Mouse (Mus musculus) kidney, postnatal 0 days (tissue): ENCODE data around the gene Pigv. TPM values are rescaled to one million over a fixed set of nuclear protein-coding genes. Genes with fewer than 3 reads are reported as not detected.

Experiments
- ATAC-seq: fragments of 200-750 bp; cut with Nextera tagmentation; replicated peaks from 2 replicates; pipeline ENCODE4 v1.8.0; 2017; ENCODE audit warnings: low read depth, moderate number of reproducible peaks, moderate TSS enrichment, moderate library complexity; ENCODE audit not compliant: low FRiP score
- DNase-seq: peaks from one replicate; pipeline ENCODE4 v3.0.0-alpha.2; 2016; ENCODE audit warnings: low spot score
- H3K27ac ChIP-seq: fragments of 300-500 bp; sonication (generic); 2 replicates; pipeline ENCODE4 v1.5.1; 2014; ENCODE audit warnings: mild to moderate bottlenecking
- H3K27me3 ChIP-seq: fragments of 300-500 bp; sonication (generic); 2 replicates; pipeline ENCODE4 v1.6.1; 2014; ENCODE audit warnings: low read length, mixed read lengths; ENCODE audit not compliant: insufficient read depth
- H3K36me3 ChIP-seq: fragments of 300-500 bp; sonication (generic); 2 replicates; pipeline ENCODE4 v1.6.1; 2014; ENCODE audit warnings: low read length, mixed read lengths; ENCODE audit not compliant: insufficient read depth
- H3K4me1 ChIP-seq: fragments of 300-500 bp; sonication (generic); replicated peaks from 2 replicates; pipeline ENCODE4 v1.6.1; 2014; ENCODE audit warnings: antibody characterized with exemption, low read length, mixed read lengths; ENCODE audit not compliant: insufficient read depth
- H3K4me2 ChIP-seq: fragments of 300-500 bp; sonication (generic); 2 replicates; pipeline ENCODE4 v1.6.1; 2014; ENCODE audit warnings: mild to moderate bottlenecking, low read length, moderate library complexity, mixed read lengths
- H3K4me3 ChIP-seq: fragments of 300-500 bp; sonication (generic); replicated peaks from 2 replicates; pipeline ENCODE4 v1.5.1; 2014; ENCODE audit warnings: low read depth, low read length
- H3K9ac ChIP-seq: fragments of 300-500 bp; sonication (generic); 2 replicates; pipeline ENCODE4 v1.6.1; 2014; ENCODE audit warnings: low read depth, low read length
- H3K9me3 ChIP-seq: fragments of 300-500 bp; sonication (generic); replicated peaks from 2 replicates; pipeline ENCODE4 v1.6.1; 2016; ENCODE audit warnings: low read length, inconsistent platforms, mixed read lengths
- CTCF ChIP-seq: IDR thresholded peaks from 2 replicates; pipeline ENCODE4 v1.5.1; 2016; ENCODE audit warnings: antibody characterized with exemption, low read depth, mild to moderate bottlenecking, moderate library complexity
- WGBS: fragments of 180-500 bp; shearing (Covaris S2); extraction: QIAGEN DNeasy Blood & Tissue Kit; methylation state at CpG from one replicate; pipeline ENCODE4 v1.1.7; 2014; 5-methylcytosine and 5-hydroxymethylcytosine counted together
- polyA plus RNA-seq: library from polyadenylated mRNA; unstranded; fragments of >200 nt; fragmentation: Nextera tagmentation; extraction: Ambion mirVana; gene quantifications from 2 replicates; pipeline ENCODE4 v1.2.1, GENCODE M21; 2015

Pigv gene
- polyA plus RNA-seq, 1 experiment from 2014 or later, result 19.1 TPM

- Histone ChIP-seq H3K9me3 (no peaks in the 10 kb centered on the region), H3K4me1 (0 out of 2 replicates have a peak, but pooled peaks cover 7% of the 10 kb centered on the region), H3K36me3 (peaks cover 86% of the 10 kb centered on the region), H3K27ac (no peak overlapping the region), H3K27me3 (no peaks in the 10 kb centered on the region), H3K4me2 (no peak overlapping the region), H3K4me3 (no peak overlapping the region), H3K9ac (no peak overlapping the region)
- ATAC-seq (no peak), DNase-seq (no peak)
- no peak for TF ChIP-seq CTCF
- WGBS, result 82% methylated on average over 5 of the region's 5 CpGs
Observed at GRCm38 (mm10) chr4:133687126-133687525, 14.7 kb upstream of the Pigv start.

- H3K9me3 ChIP-seq, result no peaks in the 10 kb centered on the region
- no peak for TF ChIP-seq CTCF
- no peak for DNase-seq
Observed at GRCm38 (mm10) chr4:133686512-133686911, 14.1 kb upstream of the Pigv start.

GRCm38 (mm10) chr4:133680206-133680786, 7.8 kb upstream of the Pigv start:
- Histone ChIP-seq H3K4me3 (no peak overlapping the region), H3K9ac (no peak overlapping the region), H3K36me3 (peaks cover 50% of the 10 kb centered on the region), H3K4me1 (peaks cover 14% of the 10 kb centered on the region), H3K9me3 (no peaks in the 10 kb centered on the region), H3K27ac (no peak overlapping the region), H3K4me2 (no peak overlapping the region), H3K27me3 (no peaks in the 10 kb centered on the region)
- 84% methylated on average over 14 of the region's 14 CpGs for WGBS
- no peak for TF ChIP-seq CTCF
- ATAC-seq, result no peak
- DNase-seq, result no peak

More at GRCm38 (mm10) chr4:133686512-133686911, 14.1 kb upstream of the Pigv start:
- Histone ChIP-seq H3K27me3 (no peaks in the 10 kb centered on the region), H3K4me3 (no peak overlapping the region), H3K27ac (no peak overlapping the region), H3K9ac (no peak overlapping the region), H3K4me2 (no peak overlapping the region), H3K36me3 (peaks cover 86% of the 10 kb centered on the region), H3K4me1 (0 out of 2 replicates have a peak, but pooled peaks cover 7% of the 10 kb centered on the region)
- WGBS, result 93% methylated on average over 11 of the region's 11 CpGs
- ATAC-seq, result no peak

GRCm38 (mm10) chr4:133679629-133680028, 7.2 kb upstream of the Pigv start:
- ATAC-seq (no peak), DNase-seq (no peak)
- no peak for TF ChIP-seq CTCF
- H3K4me3 ChIP-seq, result no peak overlapping the region
- peaks cover 43% of the 10 kb centered on the region for H3K36me3 ChIP-seq
- H3K9me3 ChIP-seq, result no peaks in the 10 kb centered on the region
- no peaks in the 10 kb centered on the region for H3K27me3 ChIP-seq
- H3K27ac ChIP-seq, result no peak overlapping the region
- 65% methylated on average over 7 of the region's 7 CpGs for WGBS
- H3K4me1 ChIP-seq, result peaks cover 21% of the 10 kb centered on the region
- no peak overlapping the region for H3K9ac ChIP-seq
- H3K4me2 ChIP-seq, result no peak overlapping the region

- whole genome bisulfite sequencing, result 74% methylated on average over 7 of the region's 7 CpGs
- peaks cover 28% of the 10 kb centered on the region for H3K4me1 ChIP-seq
- H3K27ac ChIP-seq, result no peak overlapping the region
- H3K9ac ChIP-seq, result no peak overlapping the region
- DNase-seq, result no peak
- peaks cover 24% of the 10 kb centered on the region for H3K36me3 ChIP-seq
- no peaks in the 10 kb centered on the region for H3K27me3 ChIP-seq
- no peak for TF ChIP-seq CTCF
- H3K4me3 ChIP-seq, result no peak overlapping the region
- ATAC-seq, result no peak
- no peaks in the 10 kb centered on the region for H3K9me3 ChIP-seq
- H3K4me2 ChIP-seq, result no peak overlapping the region
Observed at GRCm38 (mm10) chr4:133677266-133677665, 4.8 kb upstream of the Pigv start.

GRCm38 (mm10) chr4:133676189-133676588, 3.7 kb upstream of the Pigv start:
- H3K4me1 ChIP-seq, result peaks cover 28% of the 10 kb centered on the region
- peak overlapping the region; percentile 27 for H3K4me2 ChIP-seq
- no peaks in the 10 kb centered on the region for H3K9me3 ChIP-seq
- 15% methylated on average over 3 of the region's 3 CpGs for WGBS
- H3K36me3 ChIP-seq, result peaks cover 13% of the 10 kb centered on the region
- TF ChIP-seq CTCF, result no peak
- no peak for ATAC-seq
- no peaks in the 10 kb centered on the region for H3K27me3 ChIP-seq
- no peak overlapping the region for H3K9ac ChIP-seq
- no peak overlapping the region for H3K4me3 ChIP-seq
- DNase-seq, result no peak
- peak overlapping the region; percentile 75 for H3K27ac ChIP-seq
